Mouse (Mus musculus) bone marrow, adult 2 months (tissue): ENCODE results near the gene Rreb1.

ENCODE experiments used
- CTCF ChIP-seq: fragments of 200-500 bp; IDR thresholded peaks from 2 replicates; pipeline ENCODE4 v1.5.1; 2011; ENCODE audit warnings: low read length, control low read depth; ENCODE audit not compliant: control insufficient read depth, insufficient read depth
- POLR2A ChIP-seq: fragments of 200-500 bp; IDR thresholded peaks from 2 replicates; pipeline ENCODE4 v1.6.1; 2011; ENCODE audit warnings: low read depth, mild to moderate bottlenecking, control low read depth, low read length, borderline replicate concordance; ENCODE audit not compliant: control insufficient read depth

DNA sequence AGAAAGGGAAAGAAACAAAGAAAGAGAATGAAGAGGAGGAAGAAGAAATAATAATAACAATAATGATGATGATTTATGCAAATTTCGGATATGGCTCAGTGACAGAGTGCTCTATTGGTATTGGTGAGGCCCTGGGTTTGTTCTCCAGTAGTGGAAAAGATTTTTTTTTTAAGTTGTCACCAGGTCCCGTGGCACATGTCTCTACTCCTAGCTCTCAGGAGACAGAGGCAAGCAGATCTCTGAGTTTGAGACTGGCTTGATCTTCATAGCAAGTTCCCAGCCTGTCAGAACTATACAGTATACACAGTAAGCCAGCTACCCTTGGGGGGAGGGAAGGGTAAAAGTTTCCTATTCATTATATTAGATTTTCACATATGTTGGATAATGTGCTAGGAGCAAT is 3.4 kb downstream of the Rreb1 start:
- TF ChIP-seq POLR2A (no peak), CTCF (no peak)
